Comparison of ENCODE assay signal across 8 mouse cellular contexts in genomic region chr7:130073890-130074819, GRCm38 (mm10).
DNase-seq lines count a peak whose midpoint lies in the region; ATAC-seq and TF ChIP-seq lines count a peak whose summit lies in the region.

No protein-coding gene starts in this region.

- intact Hi-C loops in heart, postnatal 14 days (cut with DNase I): no loop called here

- peaks cover 11% of the 10 kb centered on the region for H3K4me1 ChIP-seq in embryonic facial prominence, embryonic 12.5 days
- peaks cover 5% of the 10 kb centered on the region for H3K4me1 ChIP-seq in lung, postnatal 0 days (ENCODE audit: insufficient read depth, low read depth, low read length)

- peak; percentile 4 for DNase-seq in kidney, adult 9 months
- no peak for DNase-seq in kidney, adult 11 months
- peak; percentile 18 to 29 for DNase-seq in heart, postnatal 14 days
- DNase-seq in layer of hippocampus, adult 9-11 months: peak; percentile 72
- DNase-seq in lung, postnatal 0 days (ENCODE audit: low spot score): peak; percentile 71
- DNase-seq in right cerebral cortex, adult 2 months (ENCODE audit: low spot score in 2 of 2): peak; percentile 17 to 23
- DNase-seq in natural killer cell, adult 2 months (ENCODE audit: low spot score in 2 of 2): no peak

- H3K9ac ChIP-seq in embryonic facial prominence, embryonic 12.5 days: peak overlapping the region; percentile 17
- H3K9ac ChIP-seq in lung, postnatal 0 days (replicated peaks; ENCODE audit: low read depth): no peak overlapping the region; the same call in 1 of the 2 replicates

- no peak for TF ChIP-seq EP300 in lung, postnatal 0 days (IDR thresholded peaks at IDR 0.05)

- peak; percentile 48 for TF ChIP-seq CTCF in lung, postnatal 0 days (IDR thresholded peaks at IDR 0.05)

- peak overlapping the region; percentile 90 for H3K27ac ChIP-seq in embryonic facial prominence, embryonic 12.5 days
- peak overlapping the region; percentile 16; the same call in 1 of the 2 replicates for H3K27ac ChIP-seq in lung, postnatal 0 days (ENCODE audit: low read length)

- peak; percentile 52; the same call in 1 of the 2 replicates for ATAC-seq in embryonic facial prominence, embryonic 12.5 days (ENCODE audit: insufficient number of reproducible peaks, insufficient read depth, low FRiP score, low TSS enrichment)
- ATAC-seq in lung, postnatal 0 days: peak; percentile 38

- H3K36me3 ChIP-seq in embryonic facial prominence, embryonic 12.5 days: no peaks in the 10 kb centered on the region
- H3K36me3 ChIP-seq in lung, postnatal 0 days (ENCODE audit: insufficient read depth, low read length): no peaks in the 10 kb centered on the region

- no peaks in the 10 kb centered on the region for H3K27me3 ChIP-seq in embryonic facial prominence, embryonic 12.5 days
- no peaks in the 10 kb centered on the region for H3K27me3 ChIP-seq in lung, postnatal 0 days (replicated peaks; ENCODE audit: insufficient read depth, low read length)

- H3K4me3 ChIP-seq in embryonic facial prominence, embryonic 12.5 days: peak overlapping the region; percentile 30
- peak overlapping the region; percentile 31 for H3K4me3 ChIP-seq in lung, postnatal 0 days (ENCODE audit: low read depth, low read length)

- no peaks in the 10 kb centered on the region for H3K9me3 ChIP-seq in embryonic facial prominence, embryonic 12.5 days
- no peaks in the 10 kb centered on the region for H3K9me3 ChIP-seq in lung, postnatal 0 days (ENCODE audit: low read length)

- WGBS in embryonic facial prominence, embryonic 12.5 days: 10% methylated on average over 27 of the region's 27 CpGs
- WGBS in lung, postnatal 0 days: 13% methylated on average over 27 of the region's 27 CpGs

- peak overlapping the region; percentile 58 for H3K4me2 ChIP-seq in embryonic facial prominence, embryonic 12.5 days (replicated peaks)
- peak overlapping the region; percentile 50 for H3K4me2 ChIP-seq in lung, postnatal 0 days (replicated peaks; ENCODE audit: low read depth, low read length)

Comparison
In these comparisons a context has a peak if more than half of its experiments do, and no peak if none do; other contexts are left out.
1. DNase-seq: peak in kidney, adult 9 months (single experiment), heart, postnatal 14 days (2 of 2), layer of hippocampus, adult 9-11 months (single experiment), lung, postnatal 0 days (single experiment) and right cerebral cortex, adult 2 months (2 of 2); none in kidney, adult 11 months (single experiment) and natural killer cell, adult 2 months (0 of 2).